Mouse (Mus musculus): Measurements from ENCODE around the gene Mpst. TPM values are rescaled to one million over a fixed set of nuclear protein-coding genes. Genes with fewer than 3 reads are reported as not detected.

Mpst gene
- polyA plus RNA-seq (2012): 108 and 132 TPM in 2 replicates

DNA sequence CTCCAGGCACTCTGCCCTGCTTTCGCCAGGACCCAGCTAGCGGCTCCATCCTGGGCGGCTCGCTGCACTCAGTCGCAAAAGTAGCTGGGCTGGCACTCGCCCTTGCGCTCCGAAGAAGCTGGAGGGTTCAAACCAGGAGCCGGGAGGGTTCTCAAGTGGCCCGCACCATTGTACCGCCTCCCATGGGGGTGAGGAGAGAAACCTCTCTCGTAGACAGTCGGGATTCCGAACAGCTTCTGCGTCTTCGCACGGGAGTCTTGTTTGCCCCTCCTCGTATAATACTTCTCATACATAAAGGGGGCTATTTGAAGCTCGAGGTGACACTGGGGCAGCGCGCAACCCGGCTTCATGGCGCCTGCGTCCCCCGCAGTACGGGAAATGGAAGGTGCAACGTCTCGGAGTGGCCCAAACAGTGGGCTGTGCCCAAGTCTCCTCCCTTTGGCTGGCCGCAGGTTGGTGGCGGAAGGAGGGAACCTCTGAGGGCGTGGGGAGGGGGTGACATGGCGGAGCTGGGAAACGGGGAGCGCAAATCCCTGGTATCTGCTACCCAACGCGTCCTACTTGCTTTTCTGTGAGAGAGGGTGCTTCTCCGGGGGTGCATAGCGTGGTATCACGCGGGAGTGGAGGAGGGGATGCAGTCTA is at the start of gene Mpst:
Gene Mpst (plus strand): TSS at position 124 of the 642 bp plus-strand sequence.

DNA sequence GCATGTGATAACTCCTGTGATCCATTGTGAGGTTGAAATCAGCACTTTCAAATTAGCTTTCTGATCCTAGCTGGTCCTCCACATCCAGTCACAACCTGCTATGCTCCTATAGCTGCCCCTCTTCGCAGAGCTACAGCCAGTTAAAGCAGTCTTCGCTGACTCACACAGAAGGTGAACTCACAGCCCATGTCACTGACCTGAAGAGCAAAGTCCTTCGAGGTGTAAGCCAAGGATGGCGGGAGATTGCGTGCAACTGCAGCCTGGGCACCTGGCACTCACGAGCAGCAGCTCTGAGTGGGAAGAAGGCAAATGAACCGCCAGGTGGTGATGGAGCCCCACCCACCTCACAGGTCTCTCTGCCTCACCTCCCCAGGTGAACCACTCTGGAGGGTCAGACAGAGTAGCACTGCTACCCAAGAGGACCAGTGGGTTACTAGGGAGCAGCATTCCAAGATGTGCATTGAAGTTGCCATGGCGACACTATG is 10.7 kb upstream of the Mpst start, which contains the start of gene Tex33:
Gene Tex33 (minus strand): TSS at position 435 of the 485 bp plus-strand sequence.

DNA sequence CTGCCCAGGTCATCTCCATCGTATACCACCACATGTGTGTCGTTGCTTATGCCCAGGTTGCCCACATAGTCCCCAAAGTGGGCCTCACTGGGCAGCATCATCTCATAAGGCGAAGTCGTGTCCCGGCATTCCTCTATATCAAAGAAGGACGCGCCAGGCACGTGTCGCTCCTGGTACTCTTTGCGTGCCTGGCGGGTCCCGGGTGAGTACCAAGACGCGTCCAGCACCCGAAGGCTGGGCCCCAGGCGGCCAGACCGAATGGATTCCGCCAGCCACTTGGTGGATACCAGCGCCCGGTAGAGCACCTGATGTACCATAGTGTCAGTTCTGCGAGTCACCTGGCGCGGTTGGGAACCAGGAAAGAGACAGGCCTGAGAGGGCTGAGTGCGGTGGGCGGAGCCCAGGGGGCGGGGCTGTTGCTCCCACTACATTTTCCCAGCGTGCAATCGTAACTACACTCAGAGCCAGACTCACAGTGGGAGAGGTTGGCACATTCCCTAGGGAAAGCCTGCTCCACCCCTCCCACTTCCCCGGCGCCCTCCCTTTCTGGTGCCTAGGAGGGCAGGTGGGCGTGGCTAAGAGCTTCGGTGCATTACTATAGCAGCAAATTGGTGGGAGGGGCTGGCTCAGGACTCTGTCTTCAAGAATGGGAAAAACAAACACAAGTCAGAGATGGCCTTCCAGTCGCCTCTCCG is 552 bp upstream of the Mpst start, which contains the start of gene Tst:
Gene Tst (minus strand): TSS at position 391 of the 695 bp plus-strand sequence.

DNA sequence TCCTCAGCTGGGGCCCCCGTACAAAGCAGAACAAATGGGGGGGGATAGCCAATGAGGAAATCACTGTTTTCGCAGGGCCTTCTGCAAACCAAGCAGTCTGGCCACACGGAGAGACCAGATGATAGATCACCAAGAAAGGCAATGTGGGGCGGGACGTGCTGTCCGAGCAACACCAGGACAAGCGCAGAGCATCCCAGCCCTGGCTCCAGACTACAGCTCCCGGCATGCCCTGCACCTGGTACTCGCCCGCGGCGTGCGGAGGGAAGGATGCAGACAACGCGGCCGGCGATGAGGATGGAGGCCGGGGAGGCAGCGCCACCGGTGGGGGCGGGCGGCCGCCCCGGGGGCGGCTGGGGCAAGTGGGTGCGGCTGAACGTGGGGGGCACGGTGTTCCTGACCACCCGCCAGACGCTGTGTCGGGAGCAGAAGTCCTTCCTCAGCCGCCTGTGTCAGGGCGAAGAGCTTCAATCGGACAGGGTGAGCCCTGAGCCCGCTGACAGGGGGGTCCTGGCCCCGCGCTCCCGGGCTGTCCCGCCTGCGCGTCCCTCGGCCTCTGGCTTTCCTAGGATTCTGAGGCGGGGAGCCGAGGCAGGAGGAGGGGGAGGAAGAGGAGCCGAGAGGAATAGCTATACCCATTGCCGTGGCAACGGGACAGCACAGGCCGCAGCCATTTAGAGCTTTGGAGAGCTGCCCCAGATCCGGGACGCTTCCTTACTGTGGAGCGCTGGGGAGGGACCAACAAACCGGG is 22.3 kb downstream of the Mpst start, which contains the start of gene Kctd17:
Gene Kctd17 (plus strand): TSS at position 174 of the 748 bp plus-strand sequence.

Other genes starting within 250 kb of the Mpst start
- 151 and 162 TPM in 2 replicates for gene Ift27, start 232.3 kb upstream of the Mpst start, polyA plus RNA-seq (2012)
- gene Pvalb, start 200.0 kb upstream of the Mpst start, polyA plus RNA-seq (2012): not detected in 2 replicates
- gene Ncf4, start 161.6 kb upstream of the Mpst start, polyA plus RNA-seq (2012): 53.4 and 62.1 TPM in 2 replicates
- gene Csf2rb2, start 100.7 kb upstream of the Mpst start, polyA plus RNA-seq (2012): 11.7 and 15.1 TPM in 2 replicates
- 129 and 202 TPM in 2 replicates for gene Csf2rb, start 80.7 kb upstream of the Mpst start, polyA plus RNA-seq (2012)
- gene Tex33, start 10.5 kb upstream of the Mpst start, polyA plus RNA-seq (2012): not detected in 2 replicates
- gene Tst, start 509 bp upstream of the Mpst start, polyA plus RNA-seq (2012): 26.9 and 27.9 TPM in 2 replicates
- gene Kctd17, start 22.1 kb downstream of the Mpst start, polyA plus RNA-seq (2012): 108 and 128 TPM in 2 replicates
- gene Tmprss6, start 62.2 kb downstream of the Mpst start, polyA plus RNA-seq (2012): 0.05 TPM in 1 of 2 replicates, not detected in the other
- 7.8 and 12.9 TPM in 2 replicates for gene Il2rb, start 88.9 kb downstream of the Mpst start, polyA plus RNA-seq (2012)
- gene C1qtnf6, start 125.0 kb downstream of the Mpst start, polyA plus RNA-seq (2012): 6.7 and 8.0 TPM in 2 replicates
- not detected in 2 replicates for gene Sstr3, start 138.3 kb downstream of the Mpst start, polyA plus RNA-seq (2012)
- 508 and 626 TPM in 2 replicates for gene Rac2, start 166.4 kb downstream of the Mpst start, polyA plus RNA-seq (2012)
- gene Cyth4, start 190.6 kb downstream of the Mpst start, polyA plus RNA-seq (2012): 45.0 and 49.8 TPM in 2 replicates